Mouse (Mus musculus): Measurements from ENCODE around the gene Polr2c.

GRCm38 (mm10) chr8:94821381-94821780 lies 35.9 kb upstream of the Polr2c start:
- TF ChIP-seq USF1 (IDR thresholded peaks at IDR 0.05; ENCODE audit: low read depth, low read length) (no peak), POLR2A (IDR thresholded peaks at IDR 0.05; ENCODE audit: low read depth, low read length) (no peak), CTCF (conservative IDR thresholded peaks at IDR 0.05 in 1 of 2, IDR thresholded peaks at IDR 0.05 in 1 of 2; ENCODE audit: low read depth in 2 of 2, low read length in 2 of 2) (no peak), JUN (IDR thresholded peaks at IDR 0.05; ENCODE audit: insufficient read depth, low read depth, low read length) (no peak), KAT2A (IDR thresholded peaks at IDR 0.05; ENCODE audit: insufficient replicate concordance, low read length) (no peak), MAFK (IDR thresholded peaks at IDR 0.05; ENCODE audit: insufficient replicate concordance, low read length) (no peak), PAX5 (IDR thresholded peaks at IDR 0.05; ENCODE audit: low read length) (no peak), TCF12 (IDR thresholded peaks at IDR 0.05; ENCODE audit: low read depth, low read length) (no peak)

Data from CH12.LX (cell line).